Mouse (Mus musculus) frontal cortex, postnatal 10 days (tissue): Measurements from ENCODE around the gene Gm20920.
"Not testable (repeated sequence)": the region's sequence is repeated elsewhere in the genome, so short reads cannot be mapped to it uniquely, and the experiment has no call there.

Experiments used
- DNase-seq, 2 experiments: peaks; one replicate each; pipeline ENCODE4 v3.0.0; 2022; ENCODE audit warnings: low spot score in 2 of 2, mixed read lengths in 1 of 2

Gene Gm20920

GRCm38 (mm10) chrY:51851820-51852219 lies at the start of gene Gm20920:
Gene Gm20920 (plus strand): TSS chrY:51852120.
- DNase-seq, result not testable (repeated sequence)
